Mouse (Mus musculus): ENCODE measurements around the gene Zfp819. TPM values are rescaled to one million over a fixed set of nuclear protein-coding genes. Genes with fewer than 3 reads are reported as not detected.

The Zfp819 gene
- polyA plus RNA-seq, 1 experiment, result 0.01 TPM

GRCm38 (mm10) chr7:43601884-43602283 lies 5.1 kb upstream of the Zfp819 start:
- H3K4me3 ChIP-seq (replicated peaks), result no peak overlapping the region
- H3K4me1 ChIP-seq (ENCODE audit: control insufficient read depth), result no peaks in the 10 kb centered on the region
- no peak for TF ChIP-seq GATA1 (IDR thresholded peaks at IDR 0.05; ENCODE audit: low read length)
- no peak for TF ChIP-seq TAL1 (IDR thresholded peaks at IDR 0.05; ENCODE audit: low read length)

GRCm38 (mm10) chr7:43607743-43608287 lies 846 bp downstream of the Zfp819 start:
- Histone ChIP-seq H3K9me3 (ENCODE audit: control insufficient read depth, low read length) (peaks cover 2% of the 10 kb centered on the region; the same call in 1 of the 2 replicates), H3K27me3 (ENCODE audit: control insufficient read depth) (peaks cover 6% of the 10 kb centered on the region), H3K36me3 (ENCODE audit: control insufficient read depth) (no peaks in the 10 kb centered on the region), H3K4me3 (replicated peaks) (no peak overlapping the region), H3K4me1 (ENCODE audit: control insufficient read depth) (no peaks in the 10 kb centered on the region)
- TF ChIP-seq GATA1 (IDR thresholded peaks at IDR 0.05; ENCODE audit: low read length) (no peak), TAL1 (IDR thresholded peaks at IDR 0.05; ENCODE audit: low read length) (no peak)

More at GRCm38 (mm10) chr7:43601884-43602283, 5.1 kb upstream of the Zfp819 start:
- no peaks in the 10 kb centered on the region; the same call in 1 of the 2 replicates for H3K27me3 ChIP-seq (ENCODE audit: control insufficient read depth)
- no peaks in the 10 kb centered on the region for H3K9me3 ChIP-seq (ENCODE audit: control insufficient read depth, low read length)
- no peaks in the 10 kb centered on the region for H3K36me3 ChIP-seq (ENCODE audit: control insufficient read depth)

- TF ChIP-seq GATA1 (IDR thresholded peaks at IDR 0.05; ENCODE audit: low read length) (no peak), TAL1 (IDR thresholded peaks at IDR 0.05; ENCODE audit: low read length) (no peak)
- Histone ChIP-seq H3K27me3 (ENCODE audit: control insufficient read depth) (peaks cover 6% of the 10 kb centered on the region), H3K36me3 (ENCODE audit: control insufficient read depth) (no peaks in the 10 kb centered on the region), H3K4me3 (replicated peaks) (no peak overlapping the region), H3K9me3 (ENCODE audit: control insufficient read depth, low read length) (peaks cover 2% of the 10 kb centered on the region; the same call in 1 of the 2 replicates), H3K4me1 (ENCODE audit: control insufficient read depth) (no peaks in the 10 kb centered on the region)
Observed at GRCm38 (mm10) chr7:43608316-43608824, 1.4 kb downstream of the Zfp819 start.

- Histone ChIP-seq H3K4me3 (replicated peaks) (no peak overlapping the region), H3K27me3 (ENCODE audit: control insufficient read depth) (no peaks in the 10 kb centered on the region), H3K36me3 (ENCODE audit: control insufficient read depth) (no peaks in the 10 kb centered on the region), H3K4me1 (ENCODE audit: control insufficient read depth) (no peaks in the 10 kb centered on the region), H3K9me3 (ENCODE audit: control insufficient read depth, low read length) (no peaks in the 10 kb centered on the region)
- TF ChIP-seq GATA1 (IDR thresholded peaks at IDR 0.05; ENCODE audit: low read length) (no peak), TAL1 (IDR thresholded peaks at IDR 0.05; ENCODE audit: low read length) (no peak)
Observed at GRCm38 (mm10) chr7:43613816-43614551, 7.0 kb downstream of the Zfp819 start.

GRCm38 (mm10) chr7:43622927-43623326 lies 16.0 kb downstream of the Zfp819 start:
- TF ChIP-seq GATA1 (IDR thresholded peaks at IDR 0.05; ENCODE audit: low read length) (no peak), TAL1 (IDR thresholded peaks at IDR 0.05; ENCODE audit: low read length) (no peak)
- H3K9me3 ChIP-seq (ENCODE audit: control insufficient read depth, low read length), result no peaks in the 10 kb centered on the region
- no peaks in the 10 kb centered on the region for H3K4me1 ChIP-seq (ENCODE audit: control insufficient read depth)
- H3K36me3 ChIP-seq (ENCODE audit: control insufficient read depth), result no peaks in the 10 kb centered on the region
- H3K4me3 ChIP-seq (replicated peaks), result no peak overlapping the region
- H3K27me3 ChIP-seq (ENCODE audit: control insufficient read depth), result no peaks in the 10 kb centered on the region

GRCm38 (mm10) chr7:43623819-43624218 lies 16.9 kb downstream of the Zfp819 start:
- Histone ChIP-seq H3K36me3 (ENCODE audit: control insufficient read depth) (no peaks in the 10 kb centered on the region), H3K9me3 (ENCODE audit: control insufficient read depth, low read length) (no peaks in the 10 kb centered on the region), H3K4me1 (ENCODE audit: control insufficient read depth) (no peaks in the 10 kb centered on the region), H3K27me3 (ENCODE audit: control insufficient read depth) (no peaks in the 10 kb centered on the region), H3K4me3 (replicated peaks) (no peak overlapping the region)
- no peak for TF ChIP-seq TAL1 (IDR thresholded peaks at IDR 0.05; ENCODE audit: low read length)
- TF ChIP-seq GATA1 (IDR thresholded peaks at IDR 0.05; ENCODE audit: low read length), result no peak

GRCm38 (mm10) chr7:43625065-43625464 lies 18.1 kb downstream of the Zfp819 start:
- H3K27me3 ChIP-seq (ENCODE audit: control insufficient read depth), result no peaks in the 10 kb centered on the region
- H3K9me3 ChIP-seq (ENCODE audit: control insufficient read depth, low read length), result no peaks in the 10 kb centered on the region
- no peak overlapping the region for H3K4me3 ChIP-seq (replicated peaks)
- H3K4me1 ChIP-seq (ENCODE audit: control insufficient read depth), result no peaks in the 10 kb centered on the region
- H3K36me3 ChIP-seq (ENCODE audit: control insufficient read depth), result no peaks in the 10 kb centered on the region
- TF ChIP-seq TAL1 (IDR thresholded peaks at IDR 0.05; ENCODE audit: low read length), result no peak
- TF ChIP-seq GATA1 (IDR thresholded peaks at IDR 0.05; ENCODE audit: low read length), result no peak

GRCm38 (mm10) chr7:43625794-43626422 lies 18.9 kb downstream of the Zfp819 start:
- Histone ChIP-seq H3K4me1 (ENCODE audit: control insufficient read depth) (no peaks in the 10 kb centered on the region), H3K27me3 (ENCODE audit: control insufficient read depth) (no peaks in the 10 kb centered on the region), H3K36me3 (ENCODE audit: control insufficient read depth) (no peaks in the 10 kb centered on the region), H3K4me3 (replicated peaks) (no peak overlapping the region), H3K9me3 (ENCODE audit: control insufficient read depth, low read length) (no peaks in the 10 kb centered on the region)
- TF ChIP-seq TAL1 (IDR thresholded peaks at IDR 0.05; ENCODE audit: low read length) (no peak), GATA1 (IDR thresholded peaks at IDR 0.05; ENCODE audit: low read length) (no peak)

- Histone ChIP-seq H3K9me3 (ENCODE audit: control insufficient read depth, low read length) (no peaks in the 10 kb centered on the region), H3K4me1 (ENCODE audit: control insufficient read depth) (no peaks in the 10 kb centered on the region), H3K27me3 (ENCODE audit: control insufficient read depth) (no peaks in the 10 kb centered on the region), H3K4me3 (replicated peaks) (no peak overlapping the region), H3K36me3 (ENCODE audit: control insufficient read depth) (no peaks in the 10 kb centered on the region)
- TF ChIP-seq GATA1 (IDR thresholded peaks at IDR 0.05; ENCODE audit: low read length) (no peak), TAL1 (IDR thresholded peaks at IDR 0.05; ENCODE audit: low read length) (no peak)
Observed at GRCm38 (mm10) chr7:43633940-43634339, 27.0 kb downstream of the Zfp819 start.

Data from erythroblast, embryonic 14.5 days (primary cell).